Mouse (Mus musculus): Measurements from ENCODE around the gene Camk2d. TPM values are rescaled to one million over a fixed set of nuclear protein-coding genes. Genes with fewer than 3 reads are reported as not detected.

The Camk2d gene
- polyA plus RNA-seq, 2 experiments from 2014 or later: 41.6 to 80.5 TPM

DNA sequence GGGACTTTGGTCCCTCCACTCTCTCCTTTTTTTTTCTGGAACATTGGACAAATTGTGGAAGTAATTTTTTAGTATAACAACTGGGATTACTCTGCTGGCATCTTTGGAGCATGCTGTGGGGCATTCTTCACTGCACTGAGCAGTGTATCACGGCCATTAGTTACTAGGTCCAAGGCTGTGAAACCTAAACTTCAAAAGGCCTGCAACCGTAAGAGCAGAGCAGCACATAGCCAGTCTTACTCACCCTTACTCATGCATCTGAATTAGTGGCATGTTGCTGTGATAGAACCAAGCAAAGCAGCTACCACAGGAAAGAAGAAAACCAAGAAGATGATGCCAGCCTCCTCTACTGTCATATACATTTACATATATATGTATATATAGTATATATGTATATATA is 95.5 kb downstream of the Camk2d start:
- ATAC-seq: no peak

DNA sequence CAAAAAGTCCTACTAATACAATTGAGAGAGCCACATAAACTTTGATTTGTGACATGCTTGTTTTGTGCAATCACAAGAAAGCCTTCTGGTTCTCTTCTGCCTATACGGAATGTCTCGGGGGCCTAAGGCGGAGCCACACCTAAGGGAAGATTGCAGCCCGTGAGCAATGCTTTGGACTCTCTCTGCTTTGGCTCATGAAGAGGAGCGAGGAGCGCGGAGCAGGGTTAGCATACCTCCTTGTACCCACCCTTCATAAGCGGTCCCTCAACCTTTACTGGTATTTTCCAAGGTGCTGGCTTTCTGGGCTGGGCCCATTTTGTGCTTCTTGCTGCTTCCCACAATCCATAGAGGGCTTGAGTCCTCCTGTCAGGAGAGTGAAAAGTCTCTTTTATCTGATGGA is 96.7 kb downstream of the Camk2d start:
- peak; percentile 3 for ATAC-seq

DNA sequence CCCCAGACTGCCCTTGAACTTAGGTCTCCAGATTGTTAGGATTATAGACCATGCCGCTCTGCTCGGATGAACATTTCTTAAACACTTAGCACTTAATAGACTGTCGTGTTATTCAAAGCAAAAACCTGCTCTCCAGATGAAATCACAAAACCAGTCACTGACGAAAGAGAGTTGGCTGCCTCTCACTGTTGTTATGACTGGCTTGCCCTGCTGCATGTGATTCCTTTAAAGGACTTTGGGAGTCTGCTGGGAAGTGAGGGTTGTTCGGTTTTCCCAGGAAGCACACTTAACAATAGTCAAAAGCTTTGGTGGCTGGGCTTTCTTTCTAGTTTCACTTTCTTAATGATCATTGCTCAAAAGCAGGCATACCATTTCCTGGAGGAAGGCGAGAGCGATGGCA is 97.2 kb downstream of the Camk2d start:
- ATAC-seq: peak; percentile 57

DNA sequence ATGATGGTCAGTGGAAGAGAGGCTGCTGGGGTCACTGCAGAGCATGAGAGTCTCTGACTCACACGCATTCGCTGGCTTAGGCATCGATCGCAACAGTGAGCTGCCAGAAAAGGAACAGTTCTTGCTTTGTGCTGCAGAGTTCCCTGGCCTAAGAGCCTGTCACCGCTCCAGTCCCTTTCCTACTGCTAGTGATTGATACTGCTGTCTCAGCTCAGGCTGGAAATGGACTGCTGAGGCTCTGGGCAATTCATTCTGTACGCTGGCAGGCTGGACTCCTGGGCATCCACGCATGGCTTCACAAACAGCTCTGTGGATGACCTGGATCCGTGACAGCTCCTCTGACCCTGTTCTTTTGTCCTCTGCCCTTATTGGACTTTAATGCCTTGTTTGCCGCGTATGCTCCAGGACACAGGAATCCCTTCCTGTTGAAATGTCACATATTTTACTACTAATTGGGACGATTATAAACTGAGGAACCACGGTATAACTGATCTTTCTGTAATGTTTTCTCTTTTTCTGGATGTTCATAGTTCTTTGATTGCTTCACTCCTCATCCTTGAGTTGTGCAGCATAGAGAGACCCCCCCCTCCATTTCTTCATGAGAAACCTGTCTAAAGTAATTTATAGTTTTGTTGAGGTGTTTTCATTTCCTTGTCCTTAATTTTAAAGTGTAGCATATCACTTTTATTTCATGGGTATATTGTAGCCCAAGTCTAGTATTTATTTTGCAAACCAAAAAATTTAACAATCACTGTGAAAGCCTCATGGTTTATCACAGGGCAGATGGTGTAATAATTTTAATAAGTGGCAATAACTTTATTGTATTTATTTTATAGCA is 99.6 kb downstream of the Camk2d start:
- no peak for ATAC-seq

DNA sequence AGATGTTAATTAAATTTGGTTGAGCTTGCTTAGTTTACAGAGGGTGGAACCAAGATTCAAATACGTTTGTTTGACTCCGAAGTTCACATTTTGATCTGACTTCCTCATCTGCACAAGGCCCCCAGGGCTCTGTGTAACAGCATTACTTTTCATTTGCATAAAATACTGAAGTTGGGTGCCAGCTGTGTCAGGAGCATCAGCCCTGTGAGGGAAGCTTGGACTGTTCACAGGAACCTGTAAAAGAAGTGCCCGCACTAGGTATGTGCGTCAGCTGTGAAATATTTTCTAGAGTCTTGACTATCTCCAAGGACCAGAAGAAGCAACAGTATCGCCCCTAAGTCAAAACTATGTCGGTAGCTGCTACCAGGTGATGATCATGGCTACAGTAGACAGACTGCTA is 100.5 kb downstream of the Camk2d start:
- no peak for ATAC-seq

DNA sequence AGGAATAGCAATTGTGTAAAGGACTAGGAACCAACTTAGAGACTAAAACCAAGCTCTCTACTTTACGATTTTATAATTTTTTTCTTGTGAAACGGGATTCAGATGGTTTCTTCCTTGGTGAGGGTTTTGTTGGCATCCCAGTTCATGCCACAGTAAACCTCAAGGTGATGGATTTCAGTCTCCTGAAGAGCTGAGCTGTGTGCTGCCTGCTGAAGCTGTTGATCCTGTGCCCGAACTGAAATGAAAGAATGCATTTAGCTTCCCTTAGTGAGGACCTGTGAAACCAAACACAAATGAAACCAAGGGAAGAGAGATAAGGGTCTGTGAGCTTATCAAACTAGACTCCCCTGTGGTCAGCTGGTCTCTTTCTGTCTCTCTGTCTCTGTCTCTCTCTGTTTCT is 103.6 kb downstream of the Camk2d start:
- no peak for ATAC-seq

DNA sequence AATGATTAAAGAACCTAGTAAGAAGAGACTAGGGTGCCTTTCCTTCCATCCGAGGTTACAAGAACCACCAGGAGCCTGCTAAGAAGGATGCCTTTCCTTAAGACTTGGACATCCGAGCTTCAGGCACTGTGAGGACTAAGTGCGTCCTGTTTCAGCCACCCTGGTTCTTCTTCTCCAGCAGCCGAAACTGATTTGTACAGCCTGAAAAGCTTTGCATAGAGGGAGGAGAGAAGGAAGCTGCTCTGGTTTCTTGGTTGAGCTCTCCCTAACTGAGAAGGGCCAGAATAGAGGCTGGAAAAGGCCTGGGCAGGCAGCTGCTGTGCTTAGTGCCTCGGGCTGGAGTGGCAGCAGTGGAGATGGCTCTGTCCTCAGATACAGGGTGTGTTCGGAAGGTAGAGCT is 105.0 kb downstream of the Camk2d start:
- ATAC-seq: no peak

DNA sequence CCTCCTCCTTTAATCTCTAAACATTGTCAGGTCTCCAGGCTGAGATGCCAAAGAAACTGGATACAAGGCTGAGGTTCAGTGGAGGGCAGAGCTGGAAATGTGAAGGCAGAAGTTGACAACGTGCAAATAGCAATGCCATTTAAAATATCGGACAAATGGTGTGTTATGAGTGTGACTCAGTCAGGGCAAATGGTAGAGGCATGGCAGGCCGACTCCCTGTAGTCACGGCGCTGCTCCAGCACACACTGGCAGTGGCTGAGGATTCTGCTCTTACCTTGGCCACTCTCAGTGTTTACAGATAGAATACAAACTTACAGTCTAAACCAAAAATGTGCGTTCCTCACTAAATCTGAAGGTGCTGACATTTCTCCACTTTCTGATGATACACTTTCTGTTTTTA is 105.5 kb downstream of the Camk2d start:
- ATAC-seq: no peak

DNA sequence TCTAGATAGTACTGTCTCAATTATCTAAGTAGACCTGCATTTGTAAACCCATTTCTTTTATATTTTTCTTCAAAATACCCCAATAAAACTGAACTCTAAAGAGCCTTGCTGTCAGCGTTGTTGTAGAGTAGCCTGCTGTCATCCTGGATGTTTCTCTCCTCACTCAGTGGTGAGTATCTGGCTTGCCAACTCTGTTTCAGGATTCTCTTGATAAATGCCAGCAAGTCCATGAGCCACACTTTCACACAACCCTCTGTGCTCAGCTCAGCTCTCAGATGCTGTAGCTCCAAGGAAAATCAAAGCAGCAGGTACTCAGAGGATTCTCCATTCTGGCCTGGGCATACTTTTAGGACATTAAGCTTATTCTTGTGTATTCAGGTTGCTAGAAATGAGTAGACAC is 109.4 kb downstream of the Camk2d start:
- ATAC-seq: no peak

DNA sequence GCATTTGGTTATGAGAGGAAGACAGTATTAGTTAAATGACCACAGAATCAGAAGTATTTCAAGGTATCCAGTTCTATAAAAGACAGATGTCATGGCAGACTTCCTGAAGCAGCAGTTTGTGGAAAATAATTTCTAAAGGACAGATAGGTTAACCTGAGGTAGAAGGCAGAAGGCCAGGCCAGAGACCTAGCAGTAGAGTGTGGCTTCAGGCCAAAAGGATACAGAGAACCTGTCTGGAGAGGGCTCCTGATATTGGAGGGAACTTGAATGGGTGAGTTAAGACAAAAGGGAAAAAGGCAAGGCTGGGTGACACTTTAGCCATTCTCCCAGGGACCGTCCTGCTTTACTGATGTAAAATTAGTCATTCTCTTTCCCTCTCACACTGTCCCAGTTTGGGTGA is 118.2 kb downstream of the Camk2d start:
- ATAC-seq: no peak

DNA sequence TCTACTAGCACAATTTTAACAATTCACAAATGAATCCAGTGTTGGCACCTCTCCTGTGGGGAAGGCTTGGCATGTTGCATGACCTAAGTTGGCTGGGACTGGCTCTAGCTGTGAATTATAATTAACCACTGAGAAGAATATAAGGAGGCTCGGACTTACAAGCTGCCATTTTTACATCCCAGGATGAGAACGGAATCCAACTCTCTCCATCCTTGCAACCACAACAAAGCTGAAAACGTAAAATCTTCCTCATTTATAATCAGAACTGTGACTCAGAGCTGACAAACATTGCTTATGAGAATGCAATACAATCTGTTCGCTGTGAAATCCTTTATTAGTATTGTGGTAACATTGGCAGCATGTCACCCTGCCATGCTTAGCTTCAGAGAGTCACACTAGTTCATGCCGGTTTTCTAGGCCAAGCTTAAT is 126.9 kb downstream of the Camk2d start:
- no peak for ATAC-seq

DNA sequence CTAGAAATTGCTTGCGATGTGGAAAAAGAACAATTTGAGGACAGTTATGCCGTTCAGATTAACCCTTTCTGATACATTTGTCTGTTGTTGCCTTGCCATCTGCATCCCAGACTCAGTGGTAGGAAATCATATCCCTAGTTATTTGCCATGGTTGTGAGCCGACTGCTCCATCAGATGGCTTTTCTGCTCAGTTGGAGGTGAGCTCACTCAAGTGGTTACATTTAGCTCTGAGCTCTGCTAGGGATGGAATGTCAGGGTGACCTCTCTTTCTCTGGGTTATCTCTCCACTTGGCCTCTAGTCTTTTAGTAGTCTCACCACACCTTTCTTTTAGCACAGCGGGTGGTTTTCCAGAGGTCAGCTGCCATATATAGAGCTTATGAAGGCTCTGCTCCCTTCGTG is 127.4 kb downstream of the Camk2d start:
- no peak for ATAC-seq

DNA sequence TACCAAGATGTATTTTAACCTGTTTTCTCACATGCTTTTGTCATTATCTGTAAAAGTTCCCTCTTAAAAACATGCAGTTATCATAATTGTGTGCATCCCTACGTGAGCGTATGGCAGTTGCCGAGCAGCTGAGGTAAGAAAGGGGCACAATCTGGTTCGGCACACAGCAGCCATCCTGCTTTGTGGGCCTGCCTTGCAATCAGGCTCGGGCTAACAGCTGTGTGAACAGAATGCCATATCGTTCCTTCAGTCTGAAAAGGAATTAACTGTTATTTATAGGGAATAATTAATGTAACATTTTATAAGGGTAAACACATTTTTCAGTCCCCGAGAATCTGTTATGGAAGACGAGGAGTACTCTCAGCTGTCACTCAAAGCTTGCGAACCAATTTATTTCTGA is 129.5 kb downstream of the Camk2d start:
- ATAC-seq: no peak

DNA sequence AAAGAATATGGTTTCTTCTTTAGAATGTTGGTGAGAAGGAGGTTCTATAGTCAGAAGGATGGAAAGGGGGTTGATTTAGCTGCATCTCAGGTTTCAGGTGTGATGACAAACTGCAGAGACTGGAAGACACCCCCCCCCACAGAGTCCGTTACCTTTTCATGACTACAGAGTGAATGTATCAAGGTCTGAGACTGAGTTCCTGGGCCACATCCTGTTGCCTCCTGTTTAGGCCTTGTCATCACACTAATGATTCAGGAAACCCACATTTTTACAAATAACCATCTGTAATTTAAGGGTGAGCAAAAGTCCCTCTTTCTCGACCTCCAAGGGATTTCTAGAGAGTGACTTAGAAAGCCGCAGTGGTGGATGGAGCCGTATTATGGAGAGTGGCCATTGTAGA is 131.3 kb downstream of the Camk2d start:
- peak; percentile 85 for ATAC-seq

DNA sequence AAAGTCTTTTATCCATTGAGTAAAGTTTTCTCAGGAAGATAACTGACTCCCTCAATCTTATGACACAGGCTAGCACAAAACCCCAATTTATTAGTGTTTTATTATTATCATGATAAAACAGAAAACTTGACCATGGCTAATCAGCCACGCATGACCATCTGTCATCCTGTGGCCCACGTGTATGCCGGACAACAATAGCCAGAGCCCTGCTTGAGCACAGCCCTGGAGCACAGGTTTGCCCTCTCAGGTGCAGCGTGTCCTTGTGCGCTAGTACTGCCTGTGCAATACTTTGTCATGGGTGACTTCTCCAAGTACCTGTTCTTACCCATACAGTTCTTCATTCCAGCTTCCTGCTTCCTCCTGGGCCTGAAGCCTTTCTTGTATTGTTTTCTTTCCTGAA is 134.3 kb downstream of the Camk2d start:
- no peak for ATAC-seq

DNA sequence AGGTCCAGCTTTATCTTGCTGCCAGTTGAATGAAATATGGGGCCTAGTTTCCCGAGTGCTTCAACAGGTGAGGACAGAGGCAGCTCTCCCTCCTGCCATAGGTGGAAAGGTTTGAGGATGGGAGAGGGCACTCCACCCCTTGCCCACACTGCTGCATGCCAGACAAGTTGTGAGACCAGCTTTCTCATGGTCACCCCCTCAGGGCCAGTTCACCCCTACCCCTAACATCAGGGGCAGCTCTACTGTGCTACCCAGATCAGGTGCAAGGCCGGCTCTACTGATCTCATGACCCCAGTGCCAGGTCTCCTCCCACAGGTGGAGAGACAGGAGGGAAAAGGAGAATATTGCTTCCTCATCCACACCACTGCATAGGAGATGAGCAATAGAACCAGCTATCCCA is 136.2 kb downstream of the Camk2d start:
- no peak for ATAC-seq

DNA sequence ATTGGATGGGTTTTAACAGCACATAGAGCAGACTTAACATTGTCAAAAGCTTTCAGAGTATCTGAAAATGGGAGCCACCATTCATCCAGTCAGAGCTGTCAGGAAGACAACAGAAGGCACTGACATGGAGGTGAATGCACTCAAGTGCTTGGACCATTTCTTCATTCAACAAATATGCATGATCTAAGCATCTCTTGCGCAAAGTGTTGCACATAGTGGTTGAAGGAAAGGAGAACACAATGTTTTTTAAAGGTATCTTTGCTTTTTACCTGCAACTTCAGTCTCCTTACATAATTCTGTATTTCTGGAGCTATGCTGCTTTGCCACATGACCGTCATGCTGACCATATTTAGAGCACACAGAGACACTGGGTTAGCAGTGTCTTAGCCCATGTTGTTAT is 138.4 kb downstream of the Camk2d start:
- ATAC-seq: no peak

DNA sequence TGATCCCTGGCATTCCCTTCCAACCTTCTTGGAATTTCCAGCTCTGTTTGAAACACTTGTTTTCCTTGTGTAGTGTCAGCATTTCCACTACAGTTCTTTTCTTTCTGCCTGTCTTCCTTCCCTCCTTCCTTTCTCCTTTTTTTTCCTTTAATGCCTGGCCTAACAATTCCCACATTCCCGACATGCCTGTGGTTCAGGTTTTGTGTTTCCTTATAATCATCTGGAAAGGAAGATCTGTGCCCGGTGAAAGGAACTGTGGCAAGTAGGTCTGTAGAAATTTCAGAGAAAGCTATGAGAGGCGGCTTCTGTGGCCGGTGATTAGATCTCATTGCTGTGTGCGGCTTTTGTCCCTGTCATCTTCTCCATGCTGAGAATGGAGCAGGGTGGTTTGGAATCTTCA is 139.1 kb downstream of the Camk2d start:
- no peak for ATAC-seq

DNA sequence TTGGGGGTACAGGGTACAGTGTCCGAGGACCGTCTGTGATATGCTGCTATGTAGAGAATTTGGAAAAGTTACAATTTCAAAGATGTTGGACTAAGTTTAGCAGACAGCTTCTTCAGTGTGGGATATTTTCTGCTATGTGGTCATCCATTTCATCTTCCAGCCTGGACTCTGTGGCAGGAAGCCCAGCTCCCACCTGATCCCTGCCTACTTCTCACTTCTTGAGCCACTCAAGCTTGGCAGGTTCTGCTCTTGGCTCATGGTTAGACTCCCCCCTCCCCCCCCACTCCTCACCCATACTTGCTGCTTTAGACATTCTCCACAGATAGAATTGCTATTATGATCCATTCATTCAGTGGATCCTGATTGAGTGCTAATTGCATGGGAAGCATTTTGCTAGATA is 141.0 kb downstream of the Camk2d start:
- no peak for ATAC-seq

DNA sequence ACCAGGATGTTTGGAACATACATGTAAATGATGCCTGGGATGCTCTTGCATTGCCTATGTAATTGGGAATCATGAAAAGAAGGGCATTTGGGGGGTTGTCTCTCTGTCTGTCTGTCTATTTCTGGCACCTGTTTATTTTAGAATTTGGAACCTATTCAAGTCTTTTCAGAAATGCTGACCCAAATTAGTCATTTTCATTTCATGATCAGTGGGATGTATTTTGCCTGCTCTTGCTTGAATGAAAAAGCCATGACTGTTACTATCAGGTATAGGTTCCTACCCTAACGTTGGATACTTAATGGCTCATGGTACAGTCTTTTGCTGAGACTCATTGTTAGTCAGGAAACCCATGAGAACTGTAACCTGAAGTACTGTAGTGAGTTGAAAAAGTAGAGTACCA is 144.0 kb downstream of the Camk2d start:
- ATAC-seq: no peak

DNA sequence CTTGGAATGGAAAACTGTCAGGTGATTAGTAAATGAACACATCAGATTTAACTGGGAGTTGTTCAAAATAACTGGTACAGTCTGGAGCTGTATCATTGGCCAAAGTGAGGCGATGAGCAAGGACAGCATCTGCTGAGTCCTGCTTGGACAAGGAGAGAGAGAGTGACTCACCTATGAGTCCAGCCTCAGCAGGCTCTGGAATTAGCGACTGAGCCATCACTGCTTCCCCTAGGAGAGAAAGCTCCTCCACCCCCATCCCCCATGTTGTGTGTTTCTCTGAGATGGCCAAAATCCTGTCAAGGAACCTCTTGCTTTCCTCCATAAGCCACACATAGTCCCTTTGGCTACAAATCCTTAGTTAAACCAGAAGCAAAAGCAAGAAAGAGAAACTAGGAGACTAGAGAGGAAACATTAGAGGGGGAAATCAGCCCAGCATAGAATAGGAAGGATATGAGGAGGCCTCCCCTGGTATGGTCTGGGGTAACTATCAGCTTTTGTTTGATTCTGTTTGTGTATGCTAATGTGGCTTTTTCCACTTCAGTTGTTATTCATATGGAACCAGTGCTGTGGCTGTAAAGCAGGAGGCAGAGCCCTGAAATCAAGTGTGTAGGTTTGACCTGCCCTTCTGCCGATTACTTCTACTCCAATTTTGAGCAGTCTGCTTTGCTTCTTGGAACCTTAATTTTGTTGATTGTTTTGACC is 148.5 kb downstream of the Camk2d start:
- ATAC-seq: no peak

DNA sequence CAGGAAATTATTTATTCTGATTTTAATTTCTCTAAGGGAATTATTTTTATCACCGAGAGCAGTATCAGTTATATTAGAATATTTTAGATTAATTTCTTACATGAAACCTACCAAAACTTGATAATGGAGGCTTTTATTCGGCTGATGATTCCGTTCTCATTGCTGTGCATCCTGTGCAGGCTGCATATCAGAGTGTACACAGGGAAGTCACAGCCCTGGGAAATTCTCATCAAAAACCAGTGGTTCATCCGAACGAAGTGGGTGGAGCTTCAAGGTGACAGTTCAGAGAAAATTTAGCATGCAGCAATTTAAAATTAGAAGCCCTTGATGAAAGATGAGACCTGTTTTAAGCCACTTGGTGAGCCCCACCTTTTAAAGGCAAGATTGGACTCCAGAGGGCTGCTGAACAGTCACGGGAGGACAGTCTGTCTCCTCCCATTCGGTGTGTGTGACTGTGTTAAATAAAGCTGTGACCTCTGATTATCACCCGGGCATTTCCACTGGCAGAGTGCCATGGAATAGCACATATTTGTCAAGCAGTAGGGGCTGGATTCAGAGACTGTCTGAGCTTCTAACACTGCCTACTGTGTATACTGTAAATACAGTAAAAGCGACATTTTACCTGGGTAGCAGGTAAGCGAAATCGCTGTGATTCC is 150.2 kb downstream of the Camk2d start:
- ATAC-seq: no peak

DNA sequence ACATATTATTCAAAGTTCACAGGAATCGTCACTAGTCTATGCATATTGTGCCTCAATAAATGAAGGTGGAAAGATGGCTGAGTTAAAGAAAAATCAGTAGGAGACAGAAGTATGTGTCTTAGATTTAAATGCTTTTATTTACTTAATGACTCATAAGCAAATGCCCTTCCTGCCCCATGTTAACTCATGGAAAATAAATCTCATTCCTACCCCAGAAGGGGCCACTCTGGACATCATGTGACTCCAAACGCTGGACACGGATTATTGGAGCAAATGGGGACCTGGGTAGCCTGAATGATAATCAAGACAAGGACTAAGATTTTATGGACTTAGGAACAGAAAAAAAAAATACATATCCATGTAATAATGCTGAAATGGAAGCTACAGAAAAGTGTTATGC is 151.5 kb downstream of the Camk2d start:
- no peak for ATAC-seq

Data from activated CD4-positive, CD25-positive, alpha-beta regulatory T cell, adult 4 months (primary cell).